Mouse (Mus musculus) ES-Bruce4 (cell line): ENCODE data around the gene Dhrs3.

Experiments used
- CTCF ChIP-seq: IDR thresholded peaks from one replicate; pipeline ENCODE4 v1.8.1; 2011; ENCODE audit warnings: low read depth, low read length
- POLR2A ChIP-seq: IDR thresholded peaks from one replicate; pipeline ENCODE4 v1.8.1; 2011; ENCODE audit warnings: low read length; ENCODE audit not compliant: insufficient read depth

DNA sequence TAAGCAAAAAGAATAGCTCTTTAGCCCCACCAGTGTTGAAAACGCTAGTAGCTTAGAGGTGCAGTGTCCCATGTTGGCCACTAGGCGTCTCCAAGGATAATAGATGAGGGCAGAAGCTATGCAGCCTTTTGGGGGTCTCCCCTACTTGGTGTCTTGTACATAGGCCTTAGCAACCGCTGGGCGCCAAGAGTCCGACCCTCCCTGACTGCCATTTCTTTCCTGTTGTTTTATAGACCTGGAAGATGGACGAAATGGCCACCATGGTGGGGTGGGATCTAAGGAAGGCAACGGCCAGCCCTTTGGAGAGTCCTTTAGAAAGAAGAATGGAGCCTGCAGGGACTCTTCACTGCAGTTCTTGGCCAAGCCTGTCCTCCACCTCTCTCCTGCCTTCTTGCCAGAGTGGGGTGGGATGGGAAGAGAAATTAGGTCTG lies 1.9 kb upstream of the Dhrs3 start:
- TF ChIP-seq POLR2A (no peak), CTCF (peak; percentile 60)
